Mouse (Mus musculus) cortical plate, adult 2 months (tissue): ENCODE measurements around the gene Ubac2. TPM values are rescaled to one million over a fixed set of nuclear protein-coding genes. Genes with fewer than 3 reads are reported as not detected.

Source experiments
- H3K27ac ChIP-seq: fragments of 200-500 bp; 2 replicates; pipeline ENCODE4 v1.5.1; 2012; ENCODE audit warnings: low read length, control low read depth, inconsistent platforms; ENCODE audit not compliant: insufficient read depth
- H3K4me1 ChIP-seq: fragments of 200-500 bp; 2 replicates; pipeline ENCODE4 v1.6.1; 2011; ENCODE audit warnings: low read length; ENCODE audit not compliant: control insufficient read depth, insufficient read depth
- H3K4me3 ChIP-seq: fragments of 200-500 bp; 2 replicates; pipeline ENCODE4 v1.5.1; 2011; ENCODE audit warnings: mild to moderate bottlenecking, low read length, control low read depth; ENCODE audit not compliant: insufficient read depth
- CTCF ChIP-seq: fragments of 200-500 bp; IDR thresholded peaks from 2 replicates; pipeline ENCODE4 v1.5.1; 2011; ENCODE audit warnings: mild to moderate bottlenecking, control low read depth, low read length; ENCODE audit not compliant: insufficient read depth; ENCODE audit errors: extremely low read depth
- POLR2A ChIP-seq: fragments of 200-500 bp; IDR thresholded peaks from 2 replicates; pipeline ENCODE4 v1.6.1; 2011; ENCODE audit warnings: mild to moderate bottlenecking, low read length, control low read depth; ENCODE audit not compliant: insufficient read depth; ENCODE audit errors: extremely low read depth
- polyA plus RNA-seq: library from polyadenylated mRNA; depleted of rRNA; stranded (reverse); fragments of >200 nt; gene quantifications from 2 replicates; pipeline ENCODE4 v1.2.3, GENCODE M21; 2012

Ubac2 gene
- polyA plus RNA-seq, 1 experiment = 41.5 TPM

DNA sequence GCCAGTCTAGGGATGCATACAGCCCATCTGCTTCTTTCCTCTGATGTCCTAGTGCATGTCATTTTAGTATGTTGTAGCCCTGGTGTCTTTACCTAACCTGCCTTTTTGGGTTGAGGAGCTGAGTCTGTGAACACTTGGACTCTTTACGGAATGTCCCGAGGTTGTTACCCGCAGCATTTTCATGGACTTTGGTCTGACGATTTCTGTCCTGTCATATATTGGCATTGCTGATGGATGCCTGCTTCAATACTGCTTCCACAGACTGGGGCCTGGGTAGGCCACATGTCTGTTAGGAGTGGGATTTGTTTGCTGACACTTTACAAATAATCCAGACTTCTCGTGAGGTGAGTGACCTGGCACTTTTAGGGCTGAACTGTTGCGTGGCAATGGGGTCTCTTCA is 15.3 kb downstream of the Ubac2 start:
- Histone ChIP-seq H3K27ac (no peak overlapping the region), H3K4me1 (peaks cover 2% of the 10 kb centered on the region; the same call in 1 of the 2 replicates), H3K4me3 (no peak overlapping the region)
- no peak for TF ChIP-seq POLR2A

DNA sequence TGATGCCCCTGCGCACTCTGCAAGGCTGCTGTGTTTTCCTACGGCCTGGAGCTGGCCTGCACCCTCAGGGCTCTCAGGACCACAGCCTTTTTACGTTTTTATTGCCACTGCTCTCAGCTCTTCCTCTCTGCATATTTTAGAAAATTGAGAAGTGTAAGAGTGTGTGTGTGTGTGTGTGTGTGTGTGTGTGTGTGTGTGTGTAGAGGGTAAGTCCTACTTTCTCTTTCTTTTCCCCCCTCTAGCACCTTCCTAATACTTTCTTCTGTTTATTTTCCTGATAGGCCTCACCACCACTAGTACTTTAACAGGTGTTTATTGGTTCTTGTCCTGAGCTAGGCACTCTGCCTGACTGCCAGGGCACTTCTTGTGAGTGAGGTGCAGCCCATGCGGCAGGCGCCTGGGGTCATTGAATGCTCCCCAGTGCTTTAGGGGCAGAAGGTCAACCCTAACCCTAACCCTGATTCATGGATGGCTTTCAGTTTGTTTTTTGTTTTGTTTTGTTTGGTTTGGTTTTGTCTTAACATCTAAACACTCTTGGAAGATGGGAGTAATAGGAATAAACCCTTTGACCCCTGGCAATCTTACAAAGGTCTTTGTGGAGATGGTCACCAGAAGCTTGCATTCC is 16.2 kb downstream of the Ubac2 start:
- peaks cover 2% of the 10 kb centered on the region; the same call in 1 of the 2 replicates for H3K4me1 ChIP-seq
- H3K27ac ChIP-seq = no peak overlapping the region
- H3K4me3 ChIP-seq = no peak overlapping the region
- no peak for TF ChIP-seq POLR2A
- no peak for TF ChIP-seq CTCF

- H3K4me1 ChIP-seq = peaks cover 2% of the 10 kb centered on the region; the same call in 1 of the 2 replicates
- no peak for TF ChIP-seq CTCF
- no peak overlapping the region for H3K27ac ChIP-seq
- no peak overlapping the region for H3K4me3 ChIP-seq
Observed at GRCm38 (mm10) chr14:121895316-121895715, 16.9 kb downstream of the Ubac2 start.

- TF ChIP-seq POLR2A (no peak), CTCF (no peak)
- Histone ChIP-seq H3K4me3 (no peak overlapping the region), H3K4me1 (peaks cover 2% of the 10 kb centered on the region; the same call in 1 of the 2 replicates), H3K27ac (no peak overlapping the region)
Observed at GRCm38 (mm10) chr14:121896126-121897090, 18.0 kb downstream of the Ubac2 start.

GRCm38 (mm10) chr14:121897773-121898172 is 19.4 kb downstream of the Ubac2 start:
- H3K4me3 ChIP-seq = no peak overlapping the region
- no peak overlapping the region for H3K27ac ChIP-seq
- peaks cover 2% of the 10 kb centered on the region; the same call in 1 of the 2 replicates for H3K4me1 ChIP-seq
- TF ChIP-seq POLR2A (no peak), CTCF (no peak)

- H3K27ac ChIP-seq = no peak overlapping the region
- TF ChIP-seq CTCF (no peak), POLR2A (no peak)
- H3K4me3 ChIP-seq = no peak overlapping the region
- peaks cover 2% of the 10 kb centered on the region; the same call in 1 of the 2 replicates for H3K4me1 ChIP-seq
Observed at GRCm38 (mm10) chr14:121898509-121898908, 20.1 kb downstream of the Ubac2 start.

- peaks cover 2% of the 10 kb centered on the region; the same call in 1 of the 2 replicates for H3K4me1 ChIP-seq
- TF ChIP-seq POLR2A (no peak), CTCF (no peak)
- H3K27ac ChIP-seq = no peak overlapping the region
- no peak overlapping the region for H3K4me3 ChIP-seq
Observed at GRCm38 (mm10) chr14:121899071-121899470, 20.7 kb downstream of the Ubac2 start.

DNA sequence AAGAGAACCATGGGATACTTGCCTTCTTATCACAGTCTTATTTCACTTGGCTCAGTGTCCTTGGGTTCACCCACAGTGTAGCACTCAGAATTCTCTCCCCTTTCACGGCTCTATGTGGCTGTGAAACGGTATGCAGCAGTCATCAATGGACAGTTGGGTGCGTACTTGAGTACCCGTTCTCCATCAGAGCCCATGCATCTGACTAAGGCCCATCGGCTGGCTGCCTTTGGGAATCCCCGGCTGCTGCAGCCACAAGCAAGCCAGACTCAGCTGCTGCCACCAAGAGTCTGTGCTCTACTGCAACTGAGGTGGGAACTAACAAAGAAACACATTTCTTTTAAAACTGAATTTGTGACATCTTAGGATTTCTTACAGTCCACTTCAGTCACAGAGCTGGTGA is 23.1 kb downstream of the Ubac2 start:
- TF ChIP-seq CTCF (no peak), POLR2A (no peak)
- Histone ChIP-seq H3K27ac (no peak overlapping the region), H3K4me3 (no peak overlapping the region), H3K4me1 (no peaks in the 10 kb centered on the region; the same call in 1 of the 2 replicates)

GRCm38 (mm10) chr14:121903381-121903876 is 25.0 kb downstream of the Ubac2 start:
- TF ChIP-seq POLR2A (no peak), CTCF (no peak)
- H3K4me3 ChIP-seq = no peak overlapping the region
- H3K27ac ChIP-seq = no peak overlapping the region
- no peaks in the 10 kb centered on the region; the same call in 1 of the 2 replicates for H3K4me1 ChIP-seq

DNA sequence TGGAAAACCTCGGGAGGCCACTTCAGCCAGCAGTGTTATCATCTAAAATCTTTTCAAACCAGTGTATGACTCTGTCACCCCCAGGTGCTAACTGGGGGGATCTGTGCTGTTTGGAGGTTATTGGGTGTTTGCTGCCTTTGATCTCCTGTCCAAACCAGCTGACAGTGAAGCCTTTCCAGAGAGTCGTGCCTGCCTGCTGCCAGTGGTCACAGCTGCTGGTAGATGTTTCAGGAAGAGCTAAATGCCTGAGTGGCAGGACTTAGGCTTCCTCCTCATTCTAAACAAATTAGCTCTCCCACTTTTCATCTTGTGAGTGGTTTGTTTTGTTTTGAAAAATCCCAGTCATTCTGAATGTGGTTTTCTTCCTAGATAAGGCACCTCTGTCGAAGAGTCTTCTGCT is 26.3 kb downstream of the Ubac2 start:
- Histone ChIP-seq H3K4me3 (no peak overlapping the region), H3K27ac (no peak overlapping the region), H3K4me1 (no peaks in the 10 kb centered on the region)
- no peak for TF ChIP-seq CTCF
